Mouse (Mus musculus): ENCODE data around the gene Rbpjl. TPM values are rescaled to one million over a fixed set of nuclear protein-coding genes. Genes with fewer than 3 reads are reported as not detected.

Rbpjl gene
- polyA plus RNA-seq, 1 experiment, result not detected

- WGBS, result 38% methylated on average over 8 of the region's 8 CpGs
- H3K4me1 ChIP-seq (ENCODE audit: control insufficient read depth, insufficient read depth, low read length), result peaks cover 15% of the 10 kb centered on the region
- TF ChIP-seq CTCF (IDR thresholded peaks at IDR 0.05; ENCODE audit: insufficient read depth, low read depth, low read length), result peak; percentile 56; the same call in 1 of the 2 replicates
- TF ChIP-seq POLR2A (IDR thresholded peaks at IDR 0.05; ENCODE audit: insufficient read depth, low read depth, low read length), result no peak
- H3K4me3 ChIP-seq (ENCODE audit: insufficient read depth, low read depth, low read length), result no peak overlapping the region
- no peak overlapping the region for H3K27ac ChIP-seq (ENCODE audit: insufficient read depth, low read depth, low read length)
Measured at GRCm38 (mm10) chr2:164386953-164387352, 16.0 kb upstream of the Rbpjl start.

GRCm38 (mm10) chr2:164389020-164389419 lies 13.9 kb upstream of the Rbpjl start, which contains the start of gene Slpi:
Slpi (minus strand) TSS chr2:164389095.
- no peak for TF ChIP-seq POLR2A (IDR thresholded peaks at IDR 0.05; ENCODE audit: insufficient read depth, low read depth, low read length)
- no peak for TF ChIP-seq CTCF (IDR thresholded peaks at IDR 0.05; ENCODE audit: insufficient read depth, low read depth, low read length)
- H3K27ac ChIP-seq (ENCODE audit: insufficient read depth, low read depth, low read length), result no peak within 1 kb of the TSS
- H3K4me1 ChIP-seq (ENCODE audit: control insufficient read depth, insufficient read depth, low read length), result peaks cover 13% of the 10 kb centered on the region
- peak within 1 kb of the TSS; percentile 57 for H3K4me3 ChIP-seq (ENCODE audit: insufficient read depth, low read depth, low read length)
- WGBS, result 3% methylated on average over 17 of the region's 17 CpGs

- TF ChIP-seq CTCF (IDR thresholded peaks at IDR 0.05; ENCODE audit: insufficient read depth, low read depth, low read length) (peak; percentile 100), POLR2A (IDR thresholded peaks at IDR 0.05; ENCODE audit: insufficient read depth, low read depth, low read length) (no peak)
- Histone ChIP-seq H3K4me3 (ENCODE audit: insufficient read depth, low read depth, low read length) (peak overlapping the region; percentile 57), H3K4me1 (ENCODE audit: control insufficient read depth, insufficient read depth, low read length) (peaks cover 13% of the 10 kb centered on the region), H3K27ac (ENCODE audit: insufficient read depth, low read depth, low read length) (no peak overlapping the region)
- under 1% methylated on average over 30 of the region's 30 CpGs for WGBS
Measured at GRCm38 (mm10) chr2:164389499-164389898, 13.4 kb upstream of the Rbpjl start.

- 82% methylated on average over 29 of the region's 29 CpGs for WGBS
Measured at GRCm38 (mm10) chr2:164393126-164393525, 9.8 kb upstream of the Rbpjl start.

GRCm38 (mm10) chr2:164396076-164396475 lies 6.9 kb upstream of the Rbpjl start:
- no peak for TF ChIP-seq CTCF (IDR thresholded peaks at IDR 0.05; ENCODE audit: insufficient read depth, low read depth, low read length)
- TF ChIP-seq POLR2A (IDR thresholded peaks at IDR 0.05; ENCODE audit: insufficient read depth, low read depth, low read length), result no peak
- 70% methylated on average over 7 of the region's 7 CpGs for WGBS
- no peak overlapping the region for H3K4me3 ChIP-seq (ENCODE audit: insufficient read depth, low read depth, low read length)
- H3K4me1 ChIP-seq (ENCODE audit: control insufficient read depth, insufficient read depth, low read length), result peaks cover 11% of the 10 kb centered on the region
- H3K27ac ChIP-seq (ENCODE audit: insufficient read depth, low read depth, low read length), result no peak overlapping the region

More at GRCm38 (mm10) chr2:164393126-164393525, 9.8 kb upstream of the Rbpjl start:
- Histone ChIP-seq H3K27ac (ENCODE audit: insufficient read depth, low read depth, low read length) (no peak overlapping the region), H3K4me3 (ENCODE audit: insufficient read depth, low read depth, low read length) (no peak overlapping the region), H3K4me1 (ENCODE audit: control insufficient read depth, insufficient read depth, low read length) (peaks cover 7% of the 10 kb centered on the region)
- TF ChIP-seq POLR2A (IDR thresholded peaks at IDR 0.05; ENCODE audit: insufficient read depth, low read depth, low read length) (no peak), CTCF (IDR thresholded peaks at IDR 0.05; ENCODE audit: insufficient read depth, low read depth, low read length) (no peak)

GRCm38 (mm10) chr2:164396911-164397310 lies 6.0 kb upstream of the Rbpjl start:
- no peak overlapping the region for H3K4me3 ChIP-seq (ENCODE audit: insufficient read depth, low read depth, low read length)
- WGBS, result 74% methylated on average over 12 of the region's 12 CpGs
- no peak for TF ChIP-seq POLR2A (IDR thresholded peaks at IDR 0.05; ENCODE audit: insufficient read depth, low read depth, low read length)
- no peak for TF ChIP-seq CTCF (IDR thresholded peaks at IDR 0.05; ENCODE audit: insufficient read depth, low read depth, low read length)
- H3K27ac ChIP-seq (ENCODE audit: insufficient read depth, low read depth, low read length), result no peak overlapping the region
- H3K4me1 ChIP-seq (ENCODE audit: control insufficient read depth, insufficient read depth, low read length), result peaks cover 11% of the 10 kb centered on the region

- WGBS, result 31% methylated on average over 14 of the region's 14 CpGs
- Histone ChIP-seq H3K27ac (ENCODE audit: insufficient read depth, low read depth, low read length) (no peak overlapping the region), H3K4me1 (ENCODE audit: control insufficient read depth, insufficient read depth, low read length) (peaks cover 30% of the 10 kb centered on the region), H3K4me3 (ENCODE audit: insufficient read depth, low read depth, low read length) (0 out of 2 replicates have a peak overlapping the region, but pooled peaks have one; percentile 8)
- no peak for TF ChIP-seq POLR2A (IDR thresholded peaks at IDR 0.05; ENCODE audit: insufficient read depth, low read depth, low read length)
- no peak for TF ChIP-seq CTCF (IDR thresholded peaks at IDR 0.05; ENCODE audit: insufficient read depth, low read depth, low read length)
Measured at GRCm38 (mm10) chr2:164403396-164404081, 598 bp downstream of the Rbpjl start.

- peaks cover 30% of the 10 kb centered on the region for H3K4me1 ChIP-seq (ENCODE audit: control insufficient read depth, insufficient read depth, low read length)
- TF ChIP-seq CTCF (IDR thresholded peaks at IDR 0.05; ENCODE audit: insufficient read depth, low read depth, low read length), result no peak
- TF ChIP-seq POLR2A (IDR thresholded peaks at IDR 0.05; ENCODE audit: insufficient read depth, low read depth, low read length), result no peak
- peak overlapping the region; percentile 18 for H3K4me3 ChIP-seq (ENCODE audit: insufficient read depth, low read depth, low read length)
- H3K27ac ChIP-seq (ENCODE audit: insufficient read depth, low read depth, low read length), result no peak overlapping the region
- 7% methylated on average over 49 of the region's 49 CpGs for WGBS
Measured at GRCm38 (mm10) chr2:164404082-164404990, 1.4 kb downstream of the Rbpjl start.

GRCm38 (mm10) chr2:164405060-164405459 lies 2.1 kb downstream of the Rbpjl start, which contains the start of gene Matn4:
Matn4 (minus strand) TSS chr2:164405160.
- Histone ChIP-seq H3K4me1 (ENCODE audit: control insufficient read depth, insufficient read depth, low read length) (peaks cover 27% of the 10 kb centered on the region), H3K4me3 (ENCODE audit: insufficient read depth, low read depth, low read length) (peak within 1 kb of the TSS; percentile 18), H3K27ac (ENCODE audit: insufficient read depth, low read depth, low read length) (no peak within 1 kb of the TSS)
- no peak for TF ChIP-seq POLR2A (IDR thresholded peaks at IDR 0.05; ENCODE audit: insufficient read depth, low read depth, low read length)
- no peak for TF ChIP-seq CTCF (IDR thresholded peaks at IDR 0.05; ENCODE audit: insufficient read depth, low read depth, low read length)
- WGBS, result 22% methylated on average over 9 of the region's 9 CpGs

Data from olfactory bulb, adult 2 months (tissue).